Mouse (Mus musculus) heart, postnatal 36 days (tissue): ENCODE results near the gene Chst8. TPM values are rescaled to one million over a fixed set of nuclear protein-coding genes. Genes with fewer than 3 reads are reported as not detected.
A peak's percentile ranks its signal among the peaks of the same experiment; 100 is the strongest.

Experiments used
- DNase-seq, 2 experiments: peaks; one replicate each; pipeline ENCODE4 v3.0.0; 2021 to 2022
- intact Hi-C: fragments of 180-260 bp; cut with DNase I; formaldehyde crosslinking; loops from one replicate; pipeline ENCODE4 v1.15.1; 2025
- total RNA-seq, 2 experiments: library from RNA; stranded (reverse); gene quantifications; 2 replicates each; pipeline ENCODE4 v1.2.3; 2021

The Chst8 gene
- total RNA-seq, 2 experiments from 2014 or later = 0.24 TPM; not detected in 1

GRCm38 (mm10) chr7:34675120-34675790 lies 137.3 kb downstream of the Chst8 start:
- intact Hi-C loops = loop anchor here (5.0 kb wide), 1 partner anchor 587 kb away; no protein-coding TSS in a partner anchor
- no peak for DNase-seq

- no peak for DNase-seq
- intact Hi-C loops = loop anchor here (1.0 to 5.0 kb wide), 4 partner anchors 181 to 406 kb away; no protein-coding TSS in a partner anchor
These were observed 139.6 kb downstream of the Chst8 start for GRCm38 (mm10) chr7:34672916-34673315.

GRCm38 (mm10) chr7:34671911-34672310 lies 140.6 kb downstream of the Chst8 start:
- intact Hi-C loops = loop anchor here (1.0 to 5.0 kb wide), 4 partner anchors 180 to 405 kb away; no protein-coding TSS in a partner anchor

GRCm38 (mm10) chr7:34670778-34671177 lies 141.7 kb downstream of the Chst8 start:
- no peak for DNase-seq
- intact Hi-C loops = loop anchor here (5.0 kb wide), 2 partner anchors 178 to 403 kb away; no protein-coding TSS in a partner anchor

More at GRCm38 (mm10) chr7:34671911-34672310, 140.6 kb downstream of the Chst8 start:
- peak; percentile 89 for DNase-seq

GRCm38 (mm10) chr7:34669336-34669735 lies 143.2 kb downstream of the Chst8 start:
- DNase-seq = no peak
- intact Hi-C loops = no loop called here

GRCm38 (mm10) chr7:34667874-34668273 lies 144.6 kb downstream of the Chst8 start:
- intact Hi-C loops = no loop called here
- DNase-seq = no peak

GRCm38 (mm10) chr7:34663145-34663544 lies 149.4 kb downstream of the Chst8 start:
- intact Hi-C loops = no loop called here

GRCm38 (mm10) chr7:34662227-34662626 lies 150.3 kb downstream of the Chst8 start:
- intact Hi-C loops = no loop called here

More at GRCm38 (mm10) chr7:34663145-34663544, 149.4 kb downstream of the Chst8 start:
- DNase-seq = no peak

GRCm38 (mm10) chr7:34659386-34660085 lies 153.0 kb downstream of the Chst8 start:
- DNase-seq = no peak
- intact Hi-C loops = loop anchor here (5.0 kb wide), 3 partner anchors 42 to 222 kb away; no protein-coding TSS in a partner anchor

More at GRCm38 (mm10) chr7:34662227-34662626, 150.3 kb downstream of the Chst8 start:
- no peak for DNase-seq

GRCm38 (mm10) chr7:34656632-34657031 lies 155.9 kb downstream of the Chst8 start, which contains the start of gene Kctd15:
Kctd15 (minus strand) TSS chr7:34656732.
- intact Hi-C loops = loop anchor here (5.0 kb wide), 3 partner anchors 39 to 219 kb away; no protein-coding TSS in a partner anchor
- no peak for DNase-seq

GRCm38 (mm10) chr7:34655086-34655839 lies 157.2 kb downstream of the Chst8 start:
- intact Hi-C loops = loop anchor here (1.0 to 5.0 kb wide), 5 partner anchors 38 to 248 kb away; no protein-coding TSS in a partner anchor
- peak; percentile 91 for DNase-seq

GRCm38 (mm10) chr7:34654441-34655085 lies 157.9 kb downstream of the Chst8 start:
- DNase-seq = peak; percentile 51 to 66
- intact Hi-C loops = loop anchor here (1.0 to 5.0 kb wide), 5 partner anchors 37 to 247 kb away; no protein-coding TSS in a partner anchor

- peak; percentile 27 to 28 for DNase-seq
- intact Hi-C loops = no loop called here
These were observed 158.6 kb downstream of the Chst8 start for GRCm38 (mm10) chr7:34653731-34654440.

- DNase-seq = peak; percentile 37 to 51
- intact Hi-C loops = no loop called here
These were observed 159.6 kb downstream of the Chst8 start for GRCm38 (mm10) chr7:34652751-34653502.

GRCm38 (mm10) chr7:34651381-34651780 lies 161.1 kb downstream of the Chst8 start:
- no peak for DNase-seq
- intact Hi-C loops = no loop called here

- intact Hi-C loops = no loop called here
These were observed 165.5 kb downstream of the Chst8 start for GRCm38 (mm10) chr7:34647052-34647451.

GRCm38 (mm10) chr7:34646144-34646795 lies 166.2 kb downstream of the Chst8 start:
- no peak for DNase-seq
- intact Hi-C loops = no loop called here

More at GRCm38 (mm10) chr7:34647052-34647451, 165.5 kb downstream of the Chst8 start:
- peak; percentile 37 to 62 for DNase-seq

GRCm38 (mm10) chr7:34645623-34646022 lies 166.9 kb downstream of the Chst8 start:
- intact Hi-C loops = no loop called here
- no peak for DNase-seq
